Mouse (Mus musculus): ENCODE results near the gene Trappc6b.

GRCm38 (mm10) chr12:59052470-59052869 lies 8.8 kb downstream of the Trappc6b start:
- TF ChIP-seq CTCF (IDR thresholded peaks at IDR 0.05; ENCODE audit: borderline replicate concordance, insufficient read depth, low read depth, low read length) (no peak), POLR2A (IDR thresholded peaks at IDR 0.05; ENCODE audit: borderline replicate concordance, insufficient read depth, low read length) (no peak)

Data from cerebellum, adult 2 months (tissue).